Mouse (Mus musculus) embryonic facial prominence, embryonic 15.5 days (tissue): ENCODE results near the gene Abhd16a. TPM values are rescaled to one million over a fixed set of nuclear protein-coding genes. Genes with fewer than 3 reads are reported as not detected.
"Not testable (repeated sequence)": the region's sequence is repeated elsewhere in the genome, so short reads cannot be mapped to it uniquely, and the experiment has no call there.

Experiments used
- ATAC-seq: fragments of 200-750 bp; cut with Nextera tagmentation; 2 replicates; pipeline ENCODE4 v1.8.0; 2017; ENCODE audit warnings: low read depth, moderate TSS enrichment; ENCODE audit not compliant: insufficient number of reproducible peaks, low FRiP score, low TSS enrichment
- H3K27ac ChIP-seq: fragments of 300-500 bp; sonication (generic); replicated peaks from 2 replicates; pipeline ENCODE4 v1.5.1; 2015; ENCODE audit warnings: mild to moderate bottlenecking, inconsistent platforms
- H3K27me3 ChIP-seq: fragments of 300-500 bp; sonication (generic); 2 replicates; pipeline ENCODE4 v1.6.1; 2015; ENCODE audit warnings: inconsistent platforms
- H3K36me3 ChIP-seq: fragments of 300-500 bp; sonication (generic); 2 replicates; pipeline ENCODE4 v1.6.1; 2015; ENCODE audit warnings: mild to moderate bottlenecking, inconsistent platforms
- H3K4me1 ChIP-seq: fragments of 300-500 bp; sonication (generic); 2 replicates; pipeline ENCODE4 v1.6.1; 2015; ENCODE audit warnings: inconsistent platforms
- H3K4me2 ChIP-seq: fragments of 300-500 bp; sonication (generic); replicated peaks from 2 replicates; pipeline ENCODE4 v1.6.1; 2015; ENCODE audit warnings: mild to moderate bottlenecking, inconsistent platforms
- H3K4me3 ChIP-seq: fragments of 300-500 bp; sonication (generic); replicated peaks from 2 replicates; pipeline ENCODE4 v1.5.1; 2015; ENCODE audit warnings: mild to moderate bottlenecking, inconsistent platforms
- H3K9ac ChIP-seq: fragments of 300-500 bp; sonication (generic); 2 replicates; pipeline ENCODE4 v1.6.1; 2015; ENCODE audit warnings: inconsistent platforms
- H3K9me3 ChIP-seq: fragments of 300-500 bp; sonication (generic); replicated peaks from 2 replicates; pipeline ENCODE4 v1.6.1; 2016; ENCODE audit warnings: inconsistent platforms
- WGBS: fragments of 180-500 bp; shearing (Covaris S2); methylation state at CpG from one replicate; pipeline ENCODE4 v1.1.7; 2015; 5-methylcytosine and 5-hydroxymethylcytosine counted together
- polyA plus RNA-seq: library from polyadenylated mRNA; unstranded; fragments of >200 nt; fragmentation: Nextera tagmentation; extraction: Ambion mirVana; gene quantifications from 2 replicates; pipeline ENCODE4 v1.2.1, GENCODE M21; 2015

Gene Abhd16a
- polyA plus RNA-seq, 1 experiment from 2014 or later = 102 TPM

DNA sequence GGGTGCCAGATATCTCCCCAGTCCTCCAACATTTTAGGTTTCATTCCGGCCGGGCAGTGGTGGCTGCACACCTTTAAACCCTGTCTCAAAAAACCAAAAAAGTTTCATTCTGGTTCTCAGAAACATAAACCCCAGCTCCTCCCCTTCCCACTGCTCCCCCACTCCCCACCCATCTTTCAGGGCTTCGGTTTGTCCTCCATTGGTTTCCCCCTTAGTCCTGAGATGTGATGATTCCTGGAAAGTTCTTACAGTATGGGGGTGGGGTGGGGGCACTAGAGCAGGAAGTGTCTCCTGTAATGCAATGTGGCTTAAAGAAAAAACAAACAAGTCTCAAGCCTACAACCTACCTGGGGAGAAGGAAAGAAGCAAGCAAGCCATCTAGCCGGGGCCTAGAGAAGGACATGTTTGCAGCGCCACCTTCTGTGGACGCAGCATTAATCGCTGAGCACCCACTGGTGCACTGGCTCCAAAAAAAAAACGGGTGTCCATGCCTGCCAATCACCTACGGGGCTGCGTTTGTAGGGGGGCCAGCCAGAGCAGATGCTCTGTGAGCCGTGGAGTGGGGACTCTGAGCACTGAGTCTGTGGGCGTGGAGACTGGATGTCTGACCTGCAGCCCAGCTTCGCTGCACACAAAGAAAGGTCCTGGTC is 16.8 kb downstream of the Abhd16a start:
- H3K9ac ChIP-seq = no peak overlapping the region
- no peak for ATAC-seq
- H3K27me3 ChIP-seq = no peaks in the 10 kb centered on the region
- 24% methylated on average over 13 of the region's 13 CpGs for WGBS
- H3K4me1 ChIP-seq = peaks cover 7% of the 10 kb centered on the region
- no peaks in the 10 kb centered on the region for H3K9me3 ChIP-seq
- H3K27ac ChIP-seq = no peak overlapping the region
- peak overlapping the region; percentile 40 for H3K4me2 ChIP-seq
- 0 out of 2 replicates have a peak overlapping the region, but pooled peaks have one; percentile 13 for H3K4me3 ChIP-seq
- peaks cover 32% of the 10 kb centered on the region for H3K36me3 ChIP-seq

DNA sequence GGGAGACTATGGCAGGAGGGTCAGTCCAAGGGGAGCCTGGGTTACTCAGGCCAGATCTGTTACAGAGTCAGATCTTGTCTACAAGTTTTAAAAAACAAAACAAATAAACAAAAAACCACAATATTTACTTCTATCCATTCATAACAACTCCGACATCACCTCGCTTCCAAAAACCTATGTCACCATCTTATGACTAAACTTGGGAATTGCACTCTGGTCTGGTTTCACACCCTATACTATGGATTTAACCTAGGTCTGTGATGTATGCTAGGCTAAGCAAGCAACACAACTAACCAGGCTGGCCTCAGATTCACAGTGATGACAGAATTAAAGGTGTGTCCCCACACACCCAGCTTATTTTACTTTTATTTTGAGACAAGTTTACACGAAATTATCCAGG is 17.5 kb downstream of the Abhd16a start:
- Histone ChIP-seq H3K27ac (no peak overlapping the region), H3K36me3 (peaks cover 26% of the 10 kb centered on the region), H3K9ac (no peak overlapping the region), H3K4me1 (peaks cover 7% of the 10 kb centered on the region), H3K9me3 (no peaks in the 10 kb centered on the region), H3K4me2 (0 out of 2 replicates have a peak overlapping the region, but pooled peaks have one; percentile 40), H3K27me3 (no peaks in the 10 kb centered on the region), H3K4me3 (0 out of 2 replicates have a peak overlapping the region, but pooled peaks have one; percentile 13)
- WGBS = 62% methylated on average over 3 of the region's 3 CpGs
- ATAC-seq = no peak

DNA sequence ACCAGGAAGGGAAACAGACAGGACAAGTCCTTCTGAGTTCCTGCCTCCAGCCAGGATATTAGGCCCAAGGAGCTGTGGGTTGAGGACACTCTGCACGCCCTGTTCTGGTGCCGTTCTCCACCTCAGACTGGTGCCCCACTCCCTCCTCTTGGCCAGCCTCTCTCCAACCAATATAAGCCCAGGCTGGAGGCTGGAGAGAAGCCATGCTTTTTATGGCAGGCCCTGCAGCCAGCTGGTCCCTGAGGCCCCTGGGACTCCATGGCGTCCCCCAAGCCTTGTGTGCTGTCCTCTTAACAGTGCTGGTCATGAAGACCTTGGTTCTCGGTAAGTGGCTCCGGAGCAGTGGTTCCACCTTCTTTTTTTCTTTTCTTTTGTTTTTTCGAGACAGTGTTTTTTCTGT is 19.0 kb downstream of the Abhd16a start, which contains the start of gene Ly6g5c:
Gene Ly6g5c, plus strand, starts transcription at position 183 of the 400 bp plus-strand sequence.
- peaks cover 10% of the 10 kb centered on the region; the same call in 1 of the 2 replicates for H3K36me3 ChIP-seq
- WGBS = 85% methylated on average over 6 of the region's 6 CpGs
- no peak within 1 kb of the TSS for H3K4me2 ChIP-seq
- ATAC-seq = no peak
- no peak within 1 kb of the TSS for H3K27ac ChIP-seq
- no peaks in the 10 kb centered on the region for H3K9me3 ChIP-seq
- peaks cover 7% of the 10 kb centered on the region for H3K4me1 ChIP-seq
- no peak within 1 kb of the TSS for H3K9ac ChIP-seq
- no peak within 1 kb of the TSS for H3K4me3 ChIP-seq
- no peaks in the 10 kb centered on the region for H3K27me3 ChIP-seq

DNA sequence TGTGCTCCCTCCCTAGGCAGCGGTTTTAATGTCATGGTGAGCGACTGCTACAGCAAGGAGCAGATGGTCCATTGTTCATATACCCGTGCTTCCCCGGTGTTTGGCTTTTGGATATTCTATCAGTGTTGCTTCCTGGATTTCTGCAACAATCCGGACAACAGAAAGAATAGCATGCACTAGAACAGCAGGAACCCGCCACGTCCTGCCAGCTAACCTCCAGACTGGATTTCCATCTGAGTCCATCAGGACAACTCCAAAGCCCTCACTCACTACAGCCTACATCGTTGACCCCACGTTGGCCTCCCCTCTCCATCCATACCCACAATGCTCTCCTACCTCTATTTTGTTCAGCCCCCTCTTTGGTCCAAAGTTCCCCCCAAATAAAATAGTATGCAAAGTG is 22.7 kb downstream of the Abhd16a start:
- H3K4me3 ChIP-seq = no peak overlapping the region
- 78% methylated on average over 9 of the region's 9 CpGs for WGBS
- H3K36me3 ChIP-seq = peaks cover 30% of the 10 kb centered on the region
- H3K27me3 ChIP-seq = no peaks in the 10 kb centered on the region
- H3K9ac ChIP-seq = no peak overlapping the region
- H3K27ac ChIP-seq = no peak overlapping the region
- H3K4me2 ChIP-seq = no peak overlapping the region
- no peak for ATAC-seq
- H3K9me3 ChIP-seq = no peaks in the 10 kb centered on the region
- H3K4me1 ChIP-seq = no peaks in the 10 kb centered on the region

DNA sequence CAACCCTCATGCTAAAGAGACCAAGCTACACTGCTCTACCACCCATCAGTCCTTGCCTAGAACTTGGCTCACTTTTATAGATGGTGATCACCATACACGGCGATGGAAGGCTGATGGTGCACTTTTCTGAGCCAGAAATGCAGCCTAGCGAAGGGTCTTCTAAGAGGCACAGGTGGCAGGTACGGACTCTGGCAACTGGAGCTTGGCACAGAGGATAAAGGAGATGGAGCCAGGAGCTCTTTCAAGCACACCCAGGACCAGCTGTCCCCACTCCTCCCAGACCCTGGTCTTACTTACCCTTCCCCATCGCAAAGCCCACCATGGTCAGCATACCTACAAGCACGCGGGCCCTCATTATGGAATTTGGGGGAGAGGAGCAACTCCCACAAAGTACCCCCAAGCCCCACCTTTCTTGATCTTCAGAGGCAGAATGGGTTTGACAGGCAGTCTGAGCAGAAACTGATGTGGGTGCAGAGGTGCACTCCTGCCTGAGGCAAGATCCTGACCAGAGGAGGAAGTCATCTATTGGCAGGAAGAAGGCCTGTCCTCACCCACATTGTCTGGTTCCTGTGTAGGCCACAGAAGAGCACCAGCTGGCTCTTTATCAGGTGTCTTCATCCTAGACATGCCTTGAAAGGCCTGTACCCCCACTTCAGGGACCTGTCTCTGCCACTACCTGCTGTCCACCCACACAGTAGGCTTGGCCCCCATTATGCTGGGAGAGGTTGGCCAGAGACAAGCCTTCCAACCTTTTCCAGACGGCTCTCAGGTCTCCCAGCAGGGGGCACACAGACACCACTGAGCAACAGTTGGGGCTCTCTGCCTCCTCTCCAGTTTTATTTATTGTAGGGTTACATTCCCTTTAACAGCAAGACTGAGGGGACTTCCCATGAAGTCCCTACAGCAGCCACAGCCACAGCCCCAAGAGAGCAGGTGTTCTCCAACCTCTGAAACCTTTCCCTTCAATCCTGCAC is 26.3 kb downstream of the Abhd16a start, which contains the start of gene Ly6g5b:
Gene Ly6g5b, minus strand, starts transcription at position 383 of the 974 bp plus-strand sequence.
- Histone ChIP-seq H3K36me3 (peaks cover 55% of the 10 kb centered on the region), H3K4me3 (no peak within 1 kb of the TSS), H3K27me3 (no peaks in the 10 kb centered on the region), H3K4me1 (peaks cover 9% of the 10 kb centered on the region), H3K9ac (no peak within 1 kb of the TSS), H3K27ac (no peak within 1 kb of the TSS), H3K9me3 (no peaks in the 10 kb centered on the region), H3K4me2 (no peak within 1 kb of the TSS)
- WGBS = 85% methylated on average over 8 of the region's 8 CpGs
- ATAC-seq = no peak

DNA sequence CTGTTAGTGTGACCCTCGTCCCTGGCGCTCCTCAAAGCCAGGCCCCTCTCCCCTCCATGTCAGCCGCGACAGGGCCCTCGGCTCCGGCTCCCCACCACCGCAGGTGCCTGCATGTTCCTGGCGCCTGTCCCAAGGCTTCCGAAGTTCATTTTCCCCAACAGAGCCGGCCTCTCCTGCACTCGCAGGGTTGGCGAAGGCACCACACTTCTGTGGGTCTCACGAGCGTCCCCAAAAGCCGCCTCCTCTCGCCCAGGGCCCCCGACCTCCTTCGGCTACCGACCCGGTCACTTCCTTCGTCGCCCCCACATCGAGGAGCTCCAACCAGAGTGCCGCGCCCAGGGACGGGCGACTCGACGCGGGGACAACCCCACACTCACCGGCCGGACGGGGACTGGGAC is 31.7 kb downstream of the Abhd16a start:
- ATAC-seq = peak; percentile 5
- Histone ChIP-seq H3K9me3 (no peaks in the 10 kb centered on the region), H3K4me1 (peaks cover 31% of the 10 kb centered on the region), H3K27ac (peak overlapping the region; percentile 84), H3K4me3 (peak overlapping the region; percentile 96), H3K4me2 (peak overlapping the region; percentile 89), H3K27me3 (no peaks in the 10 kb centered on the region), H3K9ac (peak overlapping the region; percentile 95), H3K36me3 (peaks cover 39% of the 10 kb centered on the region)
- under 1% methylated on average over 33 of the region's 33 CpGs for WGBS

DNA sequence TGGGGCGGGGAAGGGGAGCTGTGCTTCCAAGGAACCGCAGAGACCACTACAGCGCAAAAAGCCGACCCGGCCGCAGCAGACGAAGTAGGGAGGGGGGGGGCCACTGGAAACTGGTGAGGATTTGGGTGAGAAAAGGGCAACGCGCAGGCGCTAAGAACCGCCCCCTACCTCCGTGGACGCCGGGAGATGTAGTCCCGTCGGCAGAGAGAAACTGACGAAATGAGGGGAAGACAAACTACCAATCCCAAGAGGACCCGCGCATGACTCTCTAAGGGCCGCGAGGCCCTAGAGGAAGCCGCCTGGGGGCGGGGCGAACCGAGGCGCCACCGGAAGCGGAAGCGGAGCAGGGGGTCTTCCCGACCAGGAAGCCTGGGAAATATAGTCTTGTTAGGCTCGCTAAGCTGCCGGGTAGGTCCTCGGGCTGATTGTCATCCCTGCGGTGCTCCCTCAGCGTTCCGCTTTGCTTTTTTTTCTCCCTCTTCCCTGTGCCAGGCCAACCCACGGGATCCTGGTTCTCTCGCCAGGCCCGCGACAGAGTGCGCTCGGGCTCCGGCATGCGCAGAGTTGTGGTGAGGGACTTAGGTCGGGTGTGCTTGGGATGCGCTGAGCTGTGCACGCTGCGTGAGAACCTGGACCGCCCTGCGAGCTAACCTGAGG is 32.2 kb downstream of the Abhd16a start, which contains the start of gene Gpank1:
Gene Gpank1, plus strand, starts transcription at position 313 of the 657 bp plus-strand sequence.
- H3K36me3 ChIP-seq = peaks cover 34% of the 10 kb centered on the region

DNA sequence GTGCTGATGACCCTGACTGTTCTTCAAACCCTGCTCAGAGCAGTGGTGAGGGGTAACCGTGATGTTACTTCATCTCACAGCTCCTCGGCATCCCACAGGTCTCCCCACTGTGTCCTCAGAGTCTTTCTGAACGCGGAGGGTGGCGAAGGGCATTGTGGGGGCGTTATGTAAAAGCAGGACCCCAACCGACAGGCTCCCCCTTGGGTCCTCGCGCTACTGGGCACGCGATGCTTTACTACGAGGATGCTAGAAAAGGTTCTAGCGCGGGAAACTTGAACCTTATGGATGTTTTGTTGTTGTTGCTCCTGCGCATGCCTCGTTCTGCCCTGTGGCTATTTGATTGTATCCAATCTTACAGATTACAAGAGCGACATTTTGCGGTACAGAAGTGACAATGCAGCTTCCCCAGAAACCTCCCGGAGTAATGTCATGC is 32.8 kb downstream of the Abhd16a start, which contains the start of gene Csnk2b:
Gene Csnk2b, minus strand, starts transcription at position 183 of the 433 bp plus-strand sequence.
- Histone ChIP-seq H3K4me1 (peaks cover 37% of the 10 kb centered on the region), H3K36me3 (peaks cover 29% of the 10 kb centered on the region), H3K27ac (peak within 1 kb of the TSS; percentile 84), H3K27me3 (no peaks in the 10 kb centered on the region), H3K9me3 (no peaks in the 10 kb centered on the region), H3K4me3 (peak within 1 kb of the TSS; percentile 96), H3K9ac (peak within 1 kb of the TSS; percentile 95), H3K4me2 (peak within 1 kb of the TSS; percentile 89)
- no peak for ATAC-seq
- WGBS = under 1% methylated on average over 19 of the region's 19 CpGs

More for the DNA sequence above, 32.2 kb downstream of the Abhd16a start, which contains the start of gene Gpank1:
- WGBS = under 1% methylated on average over 50 of the region's 50 CpGs
- peaks cover 32% of the 10 kb centered on the region for H3K4me1 ChIP-seq
- ATAC-seq = peak; percentile 94
- H3K4me2 ChIP-seq = peak within 1 kb of the TSS; percentile 89
- peak within 1 kb of the TSS; percentile 95 for H3K9ac ChIP-seq
- H3K27me3 ChIP-seq = no peaks in the 10 kb centered on the region
- peak within 1 kb of the TSS; percentile 96 for H3K4me3 ChIP-seq
- peak within 1 kb of the TSS; percentile 84 for H3K27ac ChIP-seq
- no peaks in the 10 kb centered on the region for H3K9me3 ChIP-seq

DNA sequence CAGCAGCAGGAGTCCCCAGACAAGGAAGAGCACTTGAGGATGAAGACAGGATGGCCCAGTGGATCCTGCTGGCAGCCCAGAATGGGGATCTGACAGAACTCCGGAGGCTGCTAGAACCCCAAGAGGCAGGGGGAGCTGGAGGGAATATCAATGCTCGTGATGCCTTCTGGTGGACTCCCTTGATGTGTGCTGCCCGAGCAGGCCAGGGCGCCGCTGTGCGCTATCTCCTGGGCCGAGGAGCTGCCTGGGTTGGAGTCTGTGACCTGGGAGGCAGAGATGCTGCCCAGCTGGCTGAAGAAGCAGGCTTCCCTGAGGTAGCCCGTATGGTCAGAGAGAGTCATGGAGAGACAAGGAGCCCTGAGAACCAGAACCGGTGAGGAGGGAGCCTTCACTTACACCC is 34.2 kb downstream of the Abhd16a start:
- not testable (repeated sequence) for H3K4me3 ChIP-seq, H3K9me3 ChIP-seq, ATAC-seq, H3K27ac ChIP-seq, H3K9ac ChIP-seq, H3K4me2 ChIP-seq, H3K27me3 ChIP-seq
- H3K36me3 ChIP-seq = peaks cover 18% of the 10 kb centered on the region
- WGBS = 92% methylated on average over 9 of the region's 9 CpGs
- peaks cover 49% of the 10 kb centered on the region for H3K4me1 ChIP-seq

DNA sequence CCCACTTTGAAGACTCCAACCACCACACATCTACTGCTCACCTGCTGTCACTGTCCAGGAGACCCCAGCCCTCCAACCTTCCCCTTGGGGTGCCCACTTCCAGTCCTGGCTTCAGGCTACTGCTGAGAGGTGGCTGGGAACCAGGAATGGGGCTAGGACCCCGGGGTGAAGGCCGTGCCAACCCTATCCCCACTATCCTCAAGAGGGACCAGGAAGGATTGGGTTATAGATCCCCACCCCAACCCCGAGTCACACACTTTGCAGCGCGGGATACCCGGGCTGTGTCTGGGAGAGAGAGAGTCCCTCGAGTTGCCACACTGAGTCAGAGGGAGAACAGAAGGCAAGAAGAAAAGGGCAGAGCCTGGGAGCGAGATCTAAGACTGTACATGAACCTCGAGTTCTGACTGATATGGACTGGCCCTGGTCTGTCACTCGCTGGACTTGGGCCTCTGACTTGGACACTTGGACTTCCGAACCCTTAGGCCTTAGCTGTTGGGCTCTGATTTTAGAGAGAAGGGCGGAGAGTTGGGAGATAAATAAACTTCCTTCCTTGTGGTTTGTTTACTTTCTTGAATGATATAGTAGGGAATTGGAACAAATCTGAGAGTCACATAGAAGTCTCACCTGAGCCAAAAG is 35.3 kb downstream of the Abhd16a start:
- not testable (repeated sequence) for ATAC-seq, H3K36me3 ChIP-seq, H3K4me3 ChIP-seq, H3K9ac ChIP-seq, H3K27ac ChIP-seq, H3K9me3 ChIP-seq, H3K4me2 ChIP-seq, H3K27me3 ChIP-seq
- 93% methylated on average over 12 of the region's 12 CpGs for WGBS
- peaks cover 52% of the 10 kb centered on the region for H3K4me1 ChIP-seq
